Mouse (Mus musculus) neural tube, embryonic 12.5 days (tissue): ENCODE data around the gene Rabl3. TPM values are rescaled to one million over a fixed set of nuclear protein-coding genes. Genes with fewer than 3 reads are reported as not detected.

Experiments
- ATAC-seq: fragments of 200-750 bp; cut with Nextera tagmentation; 2 replicates; pipeline ENCODE4 v1.8.0; 2017; ENCODE audit warnings: low read depth, mild to moderate bottlenecking, moderate TSS enrichment, moderate library complexity; ENCODE audit not compliant: low FRiP score
- H3K27ac ChIP-seq: fragments of 300-500 bp; sonication (generic); 2 replicates; pipeline ENCODE4 v1.5.1; 2016
- H3K27me3 ChIP-seq: fragments of 300-500 bp; sonication (generic); replicated peaks from 2 replicates; pipeline ENCODE4 v1.6.1; 2016; ENCODE audit warnings: mild to moderate bottlenecking
- H3K36me3 ChIP-seq: fragments of 300-500 bp; sonication (generic); 2 replicates; pipeline ENCODE4 v1.6.1; 2016; ENCODE audit warnings: mild to moderate bottlenecking
- H3K4me1 ChIP-seq: fragments of 300-500 bp; sonication (generic); 2 replicates; pipeline ENCODE4 v1.6.1; 2016
- H3K4me2 ChIP-seq: fragments of 300-500 bp; sonication (generic); replicated peaks from 2 replicates; pipeline ENCODE4 v1.6.1; 2016; ENCODE audit warnings: mild to moderate bottlenecking
- H3K4me3 ChIP-seq: fragments of 300-500 bp; sonication (generic); 2 replicates; pipeline ENCODE4 v1.5.1; 2016
- H3K9ac ChIP-seq: fragments of 300-500 bp; sonication (generic); 2 replicates; pipeline ENCODE4 v1.6.1; 2016; ENCODE audit warnings: mild to moderate bottlenecking
- H3K9me3 ChIP-seq: fragments of 300-500 bp; sonication (generic); 2 replicates; pipeline ENCODE4 v1.6.1; 2016; ENCODE audit warnings: mild to moderate bottlenecking
- WGBS: fragments of 180-500 bp; shearing (Covaris S2); methylation state at CpG from one replicate; pipeline ENCODE4 v1.1.7; 2016; 5-methylcytosine and 5-hydroxymethylcytosine counted together
- polyA plus RNA-seq: library from polyadenylated mRNA; unstranded; fragments of >200 nt; fragmentation: Nextera tagmentation; extraction: Ambion mirVana; gene quantifications from 2 replicates; pipeline ENCODE4 v1.2.1, GENCODE M21; 2016

Gene Rabl3
- polyA plus RNA-seq, 1 experiment from 2014 or later: 29.5 TPM

DNA sequence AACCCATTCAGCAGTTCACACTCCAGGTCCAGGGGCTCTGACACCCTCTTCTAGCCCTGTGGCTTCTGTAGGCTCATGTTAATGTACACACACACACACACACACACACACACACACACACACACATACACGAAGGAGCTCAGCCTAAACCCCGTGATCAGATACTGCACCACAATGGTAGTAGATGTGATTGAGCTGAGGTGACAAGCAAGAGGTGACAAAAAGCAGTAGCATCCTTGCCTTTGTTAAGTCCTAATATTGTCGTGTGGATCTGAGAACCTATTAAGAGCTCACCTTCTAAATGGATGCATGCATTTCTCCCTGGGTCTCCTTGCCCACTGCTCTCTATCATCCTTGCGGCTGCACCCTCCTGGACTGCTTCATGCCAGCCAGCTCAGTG lies 41.0 kb downstream of the Rabl3 start:
- H3K9ac ChIP-seq: no peak overlapping the region
- H3K9me3 ChIP-seq: no peaks in the 10 kb centered on the region
- H3K4me3 ChIP-seq: no peak overlapping the region
- H3K27me3 ChIP-seq: no peaks in the 10 kb centered on the region
- ATAC-seq: no peak
- no peak overlapping the region for H3K4me2 ChIP-seq
- WGBS: 90% methylated on average over 4 of the region's 4 CpGs
- peaks cover 12% of the 10 kb centered on the region; the same call in 1 of the 2 replicates for H3K4me1 ChIP-seq
- no peaks in the 10 kb centered on the region for H3K36me3 ChIP-seq
- H3K27ac ChIP-seq: no peak overlapping the region

DNA sequence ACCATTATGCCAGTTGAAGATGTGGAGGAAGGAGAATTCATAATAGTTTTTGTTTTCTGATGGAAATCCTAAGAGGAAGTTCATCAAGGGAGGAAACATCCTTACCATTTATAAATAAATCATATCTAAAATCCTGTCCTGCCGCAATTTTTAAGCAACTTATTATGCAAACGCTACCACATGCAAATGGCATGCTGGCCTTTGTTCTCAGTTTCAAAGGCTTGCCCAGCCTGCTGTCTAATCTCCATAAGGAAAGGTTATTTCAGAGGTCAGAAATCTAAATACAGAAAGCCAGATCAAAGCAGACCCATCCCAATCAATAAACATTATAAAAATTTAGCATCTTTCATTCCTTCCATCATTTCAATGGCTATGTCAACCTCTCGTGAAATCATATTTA lies 42.2 kb downstream of the Rabl3 start:
- Histone ChIP-seq H3K9me3 (no peaks in the 10 kb centered on the region), H3K36me3 (no peaks in the 10 kb centered on the region), H3K4me3 (no peak overlapping the region), H3K4me2 (no peak overlapping the region), H3K27me3 (no peaks in the 10 kb centered on the region), H3K27ac (no peak overlapping the region), H3K4me1 (peaks cover 12% of the 10 kb centered on the region; the same call in 1 of the 2 replicates), H3K9ac (no peak overlapping the region)
- WGBS: 53% methylated on average over 3 of the region's 3 CpGs
- no peak for ATAC-seq

DNA sequence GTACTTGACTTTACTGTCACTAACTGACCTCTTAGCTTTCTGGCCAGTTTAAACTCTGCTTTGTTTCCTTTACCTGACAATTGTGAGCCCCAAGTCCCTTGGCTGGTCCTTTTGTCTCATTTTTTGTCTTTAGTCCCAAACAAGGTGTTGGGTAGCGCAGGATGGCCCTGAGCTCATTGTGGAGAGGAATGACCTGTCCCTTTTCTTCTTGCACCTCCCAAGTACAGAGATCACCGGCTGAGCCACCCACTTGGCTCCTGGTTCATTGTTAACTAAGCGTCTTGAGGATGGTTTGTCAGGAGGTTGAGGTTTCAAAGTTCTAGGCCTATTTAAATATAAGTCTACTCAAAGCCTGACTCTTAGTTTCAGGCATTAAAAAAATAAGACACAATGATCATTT lies 43.6 kb downstream of the Rabl3 start:
- no peaks in the 10 kb centered on the region for H3K9me3 ChIP-seq
- no peak overlapping the region for H3K4me3 ChIP-seq
- no peak overlapping the region for H3K9ac ChIP-seq
- no peak for ATAC-seq
- no peaks in the 10 kb centered on the region for H3K27me3 ChIP-seq
- H3K36me3 ChIP-seq: no peaks in the 10 kb centered on the region
- 0 out of 2 replicates have a peak overlapping the region, but pooled peaks have one; percentile 90 for H3K27ac ChIP-seq
- WGBS: 71% methylated on average over 3 of the region's 3 CpGs
- H3K4me1 ChIP-seq: peaks cover 12% of the 10 kb centered on the region; the same call in 1 of the 2 replicates
- H3K4me2 ChIP-seq: no peak overlapping the region

DNA sequence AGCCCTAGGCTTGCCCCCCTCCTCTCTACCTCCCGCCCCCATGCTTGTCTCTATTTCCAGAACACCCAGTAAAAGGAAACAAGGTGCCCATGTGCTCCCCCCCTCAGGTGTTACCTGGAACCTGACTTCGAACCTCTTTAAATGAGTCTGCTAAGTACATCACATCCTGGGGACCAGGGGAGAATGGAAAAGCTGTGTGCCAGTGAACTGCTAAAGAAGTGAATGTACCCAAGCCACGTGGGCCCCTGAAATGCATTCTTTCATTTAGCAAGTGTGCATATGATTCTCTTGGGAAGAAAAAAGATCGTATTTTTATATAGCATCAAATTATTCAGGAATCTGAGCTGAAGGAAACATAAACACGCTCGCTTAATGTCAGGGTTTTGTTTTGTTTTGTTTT lies 44.1 kb downstream of the Rabl3 start:
- Histone ChIP-seq H3K9ac (peak overlapping the region; percentile 44; the same call in 1 of the 2 replicates), H3K27me3 (no peaks in the 10 kb centered on the region), H3K4me2 (peak overlapping the region; percentile 59), H3K27ac (peak overlapping the region; percentile 90; the same call in 1 of the 2 replicates), H3K4me3 (no peak overlapping the region), H3K4me1 (peaks cover 12% of the 10 kb centered on the region; the same call in 1 of the 2 replicates), H3K9me3 (no peaks in the 10 kb centered on the region), H3K36me3 (no peaks in the 10 kb centered on the region)
- ATAC-seq: no peak
- 30% methylated on average over 6 of the region's 6 CpGs for WGBS

DNA sequence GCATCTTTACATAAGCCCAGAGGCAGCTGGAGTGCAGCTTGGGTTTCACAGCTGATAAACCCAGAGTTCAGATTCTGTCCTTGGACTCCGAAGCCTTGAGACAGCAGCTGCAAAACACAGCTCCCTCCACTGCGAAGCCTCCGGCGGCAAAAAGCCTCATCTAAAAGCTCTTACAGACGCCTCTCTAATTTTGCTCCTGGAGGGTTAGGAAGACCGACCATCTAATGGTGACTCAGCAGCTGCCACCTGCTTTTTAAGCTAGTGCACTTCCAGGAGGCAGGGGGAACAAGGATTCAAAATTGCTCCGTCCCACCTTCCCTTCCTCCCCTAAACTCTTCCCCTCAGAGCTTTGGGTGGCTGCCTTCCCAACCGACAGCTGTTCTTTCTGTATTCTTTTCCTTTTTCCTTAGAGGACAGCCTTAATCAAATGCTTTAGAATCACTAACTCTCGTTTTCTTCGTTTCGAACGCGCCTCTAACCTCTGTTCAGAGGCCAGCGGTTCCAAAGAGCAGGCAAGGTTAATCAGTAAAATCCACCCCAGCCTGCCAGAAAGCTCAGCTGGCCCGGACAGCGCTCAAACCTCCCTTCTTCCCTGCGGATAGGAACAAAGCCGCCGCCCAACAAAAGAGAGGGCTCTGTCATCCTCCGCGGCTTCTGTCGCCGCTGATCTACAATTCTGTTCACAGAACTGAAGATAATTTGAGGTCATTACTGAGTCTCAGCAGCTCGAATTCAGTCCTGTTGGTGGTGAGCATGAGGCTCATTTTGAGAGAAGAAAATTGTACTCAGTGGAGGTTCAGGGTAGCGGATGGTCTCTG lies 44.7 kb downstream of the Rabl3 start:
- Histone ChIP-seq H3K27me3 (no peaks in the 10 kb centered on the region), H3K4me1 (peaks cover 12% of the 10 kb centered on the region; the same call in 1 of the 2 replicates), H3K4me3 (peak overlapping the region; percentile 12; the same call in 1 of the 2 replicates), H3K27ac (peak overlapping the region; percentile 90), H3K9me3 (no peaks in the 10 kb centered on the region), H3K9ac (peak overlapping the region; percentile 44), H3K36me3 (no peaks in the 10 kb centered on the region), H3K4me2 (peak overlapping the region; percentile 59)
- peak; percentile 90 for ATAC-seq
- WGBS: 1% methylated on average over 25 of the region's 25 CpGs

DNA sequence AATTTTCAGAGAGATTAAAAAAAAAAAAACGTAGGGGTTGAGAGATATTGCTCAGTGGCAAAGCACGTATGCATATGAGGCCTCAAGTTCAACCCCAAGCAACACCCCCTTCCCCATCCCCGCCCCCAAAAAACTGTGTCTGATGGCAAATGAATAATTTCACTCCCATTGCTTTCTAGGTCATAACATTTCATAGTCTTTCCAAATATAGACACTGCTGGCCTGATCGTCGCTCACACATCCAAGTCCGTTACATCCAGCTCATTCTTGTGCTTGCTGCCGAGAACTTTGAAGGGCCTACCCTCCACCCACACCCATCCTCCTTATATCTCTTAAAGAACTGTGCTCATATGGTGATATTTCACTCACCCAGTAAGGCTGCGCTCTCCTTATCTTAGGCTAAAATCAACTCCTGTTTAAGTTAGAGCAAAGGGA lies 45.5 kb downstream of the Rabl3 start:
- ATAC-seq: peak; percentile 23

DNA sequence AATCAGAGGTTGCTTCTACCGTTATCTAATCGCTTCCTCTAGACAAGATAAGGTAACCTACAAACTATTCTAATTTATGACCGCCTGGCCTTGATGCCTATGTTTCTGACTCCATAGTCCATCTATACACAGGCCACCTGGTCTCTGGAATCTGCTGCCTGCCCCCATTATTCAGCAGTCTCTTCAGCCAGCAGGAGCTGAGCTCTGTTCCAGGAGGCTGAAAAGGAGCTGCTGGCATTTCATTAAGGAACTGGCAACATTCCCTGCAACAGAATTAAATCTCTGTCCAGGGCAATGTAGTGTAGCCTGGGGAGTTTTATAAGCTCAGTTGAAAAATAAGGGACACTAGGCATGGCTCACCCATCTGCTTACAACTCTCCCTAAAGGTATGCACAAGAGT lies 51.2 kb downstream of the Rabl3 start:
- H3K4me2 ChIP-seq: no peak overlapping the region
- no peak for ATAC-seq
- no peak overlapping the region for H3K27ac ChIP-seq
- H3K9ac ChIP-seq: no peak overlapping the region
- H3K36me3 ChIP-seq: no peaks in the 10 kb centered on the region
- 91% methylated on average over 3 of the region's 3 CpGs for WGBS
- no peak overlapping the region for H3K4me3 ChIP-seq
- no peaks in the 10 kb centered on the region for H3K27me3 ChIP-seq
- H3K9me3 ChIP-seq: no peaks in the 10 kb centered on the region
- H3K4me1 ChIP-seq: no peaks in the 10 kb centered on the region

More for the DNA sequence above, 45.5 kb downstream of the Rabl3 start:
- Histone ChIP-seq H3K36me3 (no peaks in the 10 kb centered on the region), H3K4me1 (peaks cover 12% of the 10 kb centered on the region; the same call in 1 of the 2 replicates), H3K4me3 (no peak overlapping the region), H3K27ac (peak overlapping the region; percentile 90), H3K9me3 (no peaks in the 10 kb centered on the region), H3K9ac (no peak overlapping the region), H3K27me3 (no peaks in the 10 kb centered on the region), H3K4me2 (peak overlapping the region; percentile 59; the same call in 1 of the 2 replicates)
- 45% methylated on average over 8 of the region's 8 CpGs for WGBS

DNA sequence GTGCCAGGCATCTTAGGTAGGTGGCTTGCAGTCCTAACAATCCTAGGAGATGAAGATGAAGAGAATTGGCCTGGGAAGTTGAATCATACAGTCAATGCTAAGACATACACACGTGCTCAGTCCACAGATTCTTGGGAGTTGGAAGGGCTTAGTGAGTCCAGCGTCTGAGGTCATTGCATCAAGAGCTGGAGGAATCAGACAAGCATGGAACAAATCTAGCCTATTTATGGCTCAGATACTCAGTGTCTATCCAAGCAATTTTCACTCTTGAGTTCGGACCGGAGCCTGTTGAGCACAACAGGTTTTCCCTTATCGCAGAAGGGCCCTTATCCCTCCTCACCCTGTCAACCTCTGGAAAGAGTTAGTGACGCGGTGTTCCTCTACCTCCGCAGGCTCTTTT lies 51.9 kb downstream of the Rabl3 start:
- 95% methylated on average over 8 of the region's 8 CpGs for WGBS
- no peaks in the 10 kb centered on the region for H3K27me3 ChIP-seq
- no peak overlapping the region for H3K27ac ChIP-seq
- no peaks in the 10 kb centered on the region for H3K36me3 ChIP-seq
- no peak for ATAC-seq
- no peaks in the 10 kb centered on the region for H3K4me1 ChIP-seq
- H3K9ac ChIP-seq: no peak overlapping the region
- no peak overlapping the region for H3K4me2 ChIP-seq
- H3K9me3 ChIP-seq: no peaks in the 10 kb centered on the region
- H3K4me3 ChIP-seq: no peak overlapping the region

DNA sequence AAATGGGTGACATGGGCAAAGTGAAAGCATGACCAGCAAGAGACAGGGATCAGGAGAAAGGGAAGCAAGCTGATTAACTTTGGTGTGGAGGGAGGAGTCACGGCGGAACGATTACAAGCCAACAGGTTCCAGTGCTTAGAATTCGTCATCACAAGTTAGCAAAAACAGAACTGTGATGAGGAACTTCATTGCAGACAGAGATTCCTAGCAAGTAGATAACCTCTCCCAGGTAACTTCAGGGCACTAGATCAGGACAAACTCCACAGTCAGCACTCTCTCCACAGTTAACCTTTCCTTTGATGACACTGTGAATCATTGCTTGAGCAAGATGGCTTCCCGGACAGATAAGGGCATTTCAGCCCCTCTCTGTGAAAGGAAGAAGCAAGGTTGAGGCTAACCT lies 57.7 kb downstream of the Rabl3 start:
- no peak overlapping the region for H3K27ac ChIP-seq
- no peaks in the 10 kb centered on the region for H3K4me1 ChIP-seq
- ATAC-seq: no peak
- H3K4me3 ChIP-seq: no peak overlapping the region
- 73% methylated on average over 5 of the region's 5 CpGs for WGBS
- no peaks in the 10 kb centered on the region for H3K27me3 ChIP-seq
- H3K9me3 ChIP-seq: no peaks in the 10 kb centered on the region
- H3K36me3 ChIP-seq: no peaks in the 10 kb centered on the region
- no peak overlapping the region for H3K4me2 ChIP-seq
- H3K9ac ChIP-seq: no peak overlapping the region

DNA sequence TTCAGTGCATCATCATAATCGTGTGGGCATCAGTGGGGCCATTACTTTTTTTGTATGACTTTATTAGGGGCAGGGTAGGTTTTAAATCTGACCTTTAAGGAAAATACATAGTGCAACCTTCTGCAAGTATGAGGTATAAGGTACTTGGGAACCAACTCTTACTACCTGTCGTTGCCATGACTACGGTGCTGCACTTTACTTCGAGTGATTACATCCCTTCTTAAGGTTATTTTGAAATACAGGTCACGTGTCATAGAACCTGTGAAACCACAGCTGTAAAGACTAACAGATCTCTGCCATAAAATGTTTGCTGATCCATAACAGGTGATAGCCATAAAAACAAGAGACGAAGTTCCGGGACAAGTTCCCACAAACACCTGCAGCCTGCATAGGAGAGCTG lies 58.8 kb downstream of the Rabl3 start:
- no peaks in the 10 kb centered on the region for H3K4me1 ChIP-seq
- H3K27me3 ChIP-seq: no peaks in the 10 kb centered on the region
- no peak for ATAC-seq
- H3K36me3 ChIP-seq: no peaks in the 10 kb centered on the region
- H3K4me3 ChIP-seq: no peak overlapping the region
- 89% methylated on average over 7 of the region's 7 CpGs for WGBS
- no peak overlapping the region for H3K9ac ChIP-seq
- H3K27ac ChIP-seq: no peak overlapping the region
- H3K9me3 ChIP-seq: no peaks in the 10 kb centered on the region
- no peak overlapping the region for H3K4me2 ChIP-seq

DNA sequence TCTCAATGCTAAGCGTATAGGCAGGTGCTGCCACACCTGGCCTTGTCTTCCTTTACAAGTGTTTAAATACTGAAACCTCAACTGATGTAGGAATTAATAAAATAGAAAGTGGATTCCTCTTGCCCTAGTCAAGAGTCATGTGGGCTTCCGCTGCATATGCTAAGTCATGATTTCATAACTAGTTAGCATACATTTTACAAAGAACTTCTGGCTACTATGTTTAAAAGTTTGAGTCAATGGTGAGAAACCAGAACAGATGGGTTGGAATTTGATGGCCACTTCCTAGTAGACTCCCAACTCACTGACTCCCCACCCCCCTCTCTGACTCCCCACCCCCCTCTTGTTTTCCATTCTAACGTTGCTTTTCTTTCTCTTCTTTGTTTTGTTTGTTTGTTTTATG lies 59.6 kb downstream of the Rabl3 start:
- no peak overlapping the region for H3K4me2 ChIP-seq
- ATAC-seq: no peak
- no peaks in the 10 kb centered on the region for H3K9me3 ChIP-seq
- no peak overlapping the region for H3K4me3 ChIP-seq
- H3K4me1 ChIP-seq: no peaks in the 10 kb centered on the region
- WGBS: 77% methylated on average over 3 of the region's 3 CpGs
- no peak overlapping the region for H3K27ac ChIP-seq
- no peak overlapping the region for H3K9ac ChIP-seq
- no peaks in the 10 kb centered on the region for H3K27me3 ChIP-seq
- H3K36me3 ChIP-seq: no peaks in the 10 kb centered on the region

DNA sequence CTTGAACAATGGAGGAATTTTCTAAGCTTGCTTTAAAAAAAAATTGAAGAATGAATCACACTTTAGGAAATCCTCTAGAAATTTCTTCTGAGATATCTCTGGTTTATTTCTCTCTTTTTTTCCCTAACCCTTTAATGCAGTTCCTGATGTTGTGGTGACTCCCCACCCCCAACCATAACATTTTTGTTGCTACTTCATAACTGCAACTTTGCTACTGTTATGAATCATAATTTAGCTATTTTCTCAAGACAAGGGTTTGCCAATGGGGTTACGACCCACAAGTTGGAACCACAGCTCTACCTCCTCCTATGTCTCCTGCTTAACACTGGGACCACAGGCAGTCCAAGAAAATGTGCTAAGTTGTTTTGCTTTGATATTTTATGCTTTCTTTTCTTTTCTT lies 63.7 kb downstream of the Rabl3 start:
- no peaks in the 10 kb centered on the region for H3K36me3 ChIP-seq
- no peak overlapping the region for H3K27ac ChIP-seq
- no peak overlapping the region for H3K4me3 ChIP-seq
- H3K4me2 ChIP-seq: no peak overlapping the region
- H3K9ac ChIP-seq: no peak overlapping the region
- no peaks in the 10 kb centered on the region for H3K9me3 ChIP-seq
- H3K27me3 ChIP-seq: no peaks in the 10 kb centered on the region
- ATAC-seq: no peak
- WGBS: 94% methylated on average over 1 of the region's 1 CpGs
- H3K4me1 ChIP-seq: no peaks in the 10 kb centered on the region

DNA sequence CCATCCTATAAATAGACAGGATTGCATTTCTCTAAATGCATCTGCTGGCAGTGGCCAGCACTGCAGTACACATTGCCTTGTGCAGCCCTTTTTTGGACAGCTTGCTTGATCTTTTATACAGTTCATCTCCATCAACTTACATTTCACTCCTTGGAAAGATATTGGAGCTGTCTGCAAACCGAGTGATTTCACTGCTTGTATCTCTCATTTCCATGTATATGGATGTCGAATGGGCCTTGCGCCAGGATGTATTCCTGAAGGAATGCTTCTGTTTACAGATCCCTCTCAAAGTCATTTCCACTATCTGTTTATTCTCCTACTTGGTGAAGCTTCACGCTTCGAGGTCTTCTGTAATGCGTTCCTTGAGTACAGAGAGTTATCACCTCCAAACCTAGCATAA lies 64.6 kb downstream of the Rabl3 start:
- Histone ChIP-seq H3K9me3 (no peaks in the 10 kb centered on the region), H3K4me2 (no peak overlapping the region), H3K27me3 (no peaks in the 10 kb centered on the region), H3K4me1 (no peaks in the 10 kb centered on the region), H3K4me3 (no peak overlapping the region), H3K27ac (no peak overlapping the region), H3K36me3 (no peaks in the 10 kb centered on the region), H3K9ac (no peak overlapping the region)
- WGBS: 91% methylated on average over 6 of the region's 6 CpGs
- no peak for ATAC-seq
